Mouse (Mus musculus): ENCODE data around the gene Zbtb7b. TPM values are rescaled to one million over a fixed set of nuclear protein-coding genes. Genes with fewer than 3 reads are reported as not detected.
A peak's percentile ranks its signal among the peaks of the same experiment; 100 is the strongest.

The Zbtb7b gene
- total and polyA plus RNA-seq, 2 experiments from 2014 or later = 0.75 to 4.9 TPM

DNA sequence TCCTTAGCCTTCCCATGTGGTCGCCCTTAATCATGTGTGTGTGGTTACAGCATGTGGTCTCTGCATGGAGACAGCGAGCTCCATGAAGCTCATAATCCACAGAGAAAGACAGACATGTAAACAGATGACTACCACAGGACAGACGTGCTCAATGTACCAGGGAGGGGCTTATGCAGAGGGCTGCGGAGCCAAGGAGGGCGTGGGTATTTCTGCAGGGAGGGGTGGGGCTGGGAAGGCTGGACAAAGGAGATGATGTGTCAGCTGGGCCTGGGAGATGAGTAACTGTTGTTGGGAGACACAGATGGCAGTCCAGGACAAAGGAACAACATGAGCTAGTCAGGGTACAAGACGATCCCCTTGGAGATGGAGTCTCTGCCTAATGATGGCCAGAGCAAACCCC, 34.9 kb downstream of the Zbtb7b start:
- no peaks in the 10 kb centered on the region for H3K36me3 ChIP-seq (ENCODE audit: insufficient read depth)
- no peaks in the 10 kb centered on the region for H3K27me3 ChIP-seq (ENCODE audit: insufficient read depth, low read length)
- H3K4me2 ChIP-seq (ENCODE audit: low read depth) = no peak overlapping the region
- ATAC-seq (no peak), DNase-seq (no peak)
- H3K4me3 ChIP-seq (ENCODE audit: low read depth, low read length) = no peak overlapping the region
- H3K4me1 ChIP-seq (ENCODE audit: insufficient read depth) = no peaks in the 10 kb centered on the region
- no peak overlapping the region for H3K9ac ChIP-seq
- no peak for TF ChIP-seq CTCF (IDR thresholded peaks at IDR 0.05; ENCODE audit: low read depth)
- H3K27ac ChIP-seq (ENCODE audit: low read depth, low read length) = no peak overlapping the region
- no peaks in the 10 kb centered on the region for H3K9me3 ChIP-seq (ENCODE audit: low read length)
- WGBS = 72% methylated on average over 6 of the region's 6 CpGs

DNA sequence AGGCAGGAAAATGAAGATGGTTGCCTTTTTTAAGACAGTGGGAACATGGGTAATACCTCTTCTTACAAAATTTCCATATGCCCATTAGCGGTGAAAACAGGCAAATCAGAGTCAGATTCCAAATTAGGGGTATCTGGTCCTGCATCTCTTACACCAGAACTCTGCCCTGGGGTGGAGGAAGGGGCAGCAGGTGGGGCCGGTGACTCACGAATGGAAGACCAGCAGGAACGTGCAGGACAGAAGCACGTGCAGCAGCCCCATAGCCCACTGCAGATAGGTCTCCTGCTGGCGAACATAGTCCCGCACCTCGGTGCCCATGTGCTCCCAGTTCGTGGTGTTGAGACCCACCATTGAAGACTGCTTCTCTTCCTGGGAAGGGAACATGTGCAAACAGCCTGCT, 38.5 kb downstream of the Zbtb7b start:
- no peaks in the 10 kb centered on the region for H3K4me1 ChIP-seq (ENCODE audit: insufficient read depth)
- 73% methylated on average over 9 of the region's 9 CpGs for WGBS
- no peak overlapping the region for H3K4me2 ChIP-seq (ENCODE audit: low read depth)
- TF ChIP-seq CTCF (IDR thresholded peaks at IDR 0.05; ENCODE audit: low read depth) = no peak
- no peak overlapping the region for H3K27ac ChIP-seq (ENCODE audit: low read depth, low read length)
- H3K4me3 ChIP-seq (ENCODE audit: low read depth, low read length) = no peak overlapping the region
- no peaks in the 10 kb centered on the region for H3K36me3 ChIP-seq (ENCODE audit: insufficient read depth)
- no peak for DNase-seq
- no peak for ATAC-seq
- no peaks in the 10 kb centered on the region for H3K27me3 ChIP-seq (ENCODE audit: insufficient read depth, low read length)
- H3K9ac ChIP-seq = no peak overlapping the region
- no peaks in the 10 kb centered on the region for H3K9me3 ChIP-seq (ENCODE audit: low read length)

DNA sequence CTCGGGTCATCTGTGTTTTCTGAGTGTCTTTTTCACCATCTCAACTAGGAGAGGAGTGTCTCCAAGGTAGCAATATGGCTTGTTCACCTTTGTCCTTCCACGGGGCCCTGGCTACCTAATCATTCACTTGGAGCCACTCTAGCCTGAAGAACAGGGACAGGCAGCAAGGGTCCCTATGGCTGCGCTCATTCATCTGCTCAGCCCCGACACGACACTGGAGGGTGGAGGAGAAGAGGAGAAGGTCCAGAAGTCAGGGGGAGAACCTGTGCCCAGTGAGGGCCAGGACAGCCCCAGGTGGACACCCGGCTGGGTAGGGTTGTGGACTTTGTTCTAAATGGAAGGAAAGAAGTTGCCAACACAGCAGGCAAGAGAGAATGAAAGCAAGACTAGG, 39.1 kb downstream of the Zbtb7b start:
- ATAC-seq = no peak
- H3K9ac ChIP-seq = no peak overlapping the region
- H3K9me3 ChIP-seq (ENCODE audit: low read length) = no peaks in the 10 kb centered on the region
- no peak for DNase-seq
- no peaks in the 10 kb centered on the region for H3K27me3 ChIP-seq (ENCODE audit: insufficient read depth, low read length)
- WGBS = 86% methylated on average over 6 of the region's 6 CpGs
- no peak for TF ChIP-seq CTCF (IDR thresholded peaks at IDR 0.05; ENCODE audit: low read depth)
- H3K4me2 ChIP-seq (ENCODE audit: low read depth) = no peak overlapping the region
- no peaks in the 10 kb centered on the region for H3K36me3 ChIP-seq (ENCODE audit: insufficient read depth)
- H3K27ac ChIP-seq (ENCODE audit: low read depth, low read length) = no peak overlapping the region
- H3K4me1 ChIP-seq (ENCODE audit: insufficient read depth) = 0 out of 2 replicates have a peak, but pooled peaks cover 5% of the 10 kb centered on the region
- H3K4me3 ChIP-seq (ENCODE audit: low read depth, low read length) = no peak overlapping the region

DNA sequence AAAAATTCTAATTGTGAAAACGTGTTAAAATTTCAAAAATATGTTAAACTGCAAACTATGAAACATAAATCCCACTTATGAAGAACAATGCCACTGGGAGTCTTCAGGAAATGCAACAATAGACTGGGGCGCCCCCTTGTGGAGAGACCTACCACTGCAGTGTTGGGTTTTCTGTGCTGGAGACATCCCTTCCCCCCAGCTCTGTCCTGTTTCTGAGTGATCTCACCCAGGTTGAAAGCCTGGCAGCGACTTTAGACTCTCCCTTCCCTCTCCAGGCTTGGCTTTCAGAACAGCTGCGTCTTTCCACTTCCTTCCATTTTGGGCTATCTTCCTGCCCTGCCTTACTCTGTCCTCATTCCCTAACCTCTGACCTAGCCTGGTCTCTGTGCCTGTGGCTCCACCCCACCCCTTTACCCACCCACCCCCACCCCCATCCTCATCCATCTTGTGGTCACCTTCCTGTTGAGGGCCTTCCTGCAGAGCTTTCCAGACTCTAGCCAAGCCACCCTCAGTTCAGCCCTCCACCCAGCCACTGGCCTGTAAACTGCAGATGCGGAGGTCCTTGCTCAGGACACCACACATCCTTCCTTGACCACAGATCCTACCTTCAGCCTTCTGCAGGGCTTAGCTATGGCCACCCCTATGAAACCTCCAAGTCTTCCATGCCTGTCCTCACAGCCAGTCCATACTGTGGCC, 39.6 kb downstream of the Zbtb7b start:
- TF ChIP-seq CTCF (IDR thresholded peaks at IDR 0.05; ENCODE audit: low read depth) = peak; percentile 88
- no peaks in the 10 kb centered on the region for H3K36me3 ChIP-seq (ENCODE audit: insufficient read depth)
- H3K4me2 ChIP-seq (ENCODE audit: low read depth) = no peak overlapping the region
- H3K4me1 ChIP-seq (ENCODE audit: insufficient read depth) = 0 out of 2 replicates have a peak, but pooled peaks cover 6% of the 10 kb centered on the region
- H3K9ac ChIP-seq = no peak overlapping the region
- no peak overlapping the region for H3K4me3 ChIP-seq (ENCODE audit: low read depth, low read length)
- H3K9me3 ChIP-seq (ENCODE audit: low read length) = no peaks in the 10 kb centered on the region
- peak; percentile 9; the same call in 1 of the 2 replicates for ATAC-seq
- 20% methylated on average over 5 of the region's 5 CpGs for WGBS
- no peak overlapping the region for H3K27ac ChIP-seq (ENCODE audit: low read depth, low read length)
- H3K27me3 ChIP-seq (ENCODE audit: insufficient read depth, low read length) = no peaks in the 10 kb centered on the region
- DNase-seq = peak; percentile 82

DNA sequence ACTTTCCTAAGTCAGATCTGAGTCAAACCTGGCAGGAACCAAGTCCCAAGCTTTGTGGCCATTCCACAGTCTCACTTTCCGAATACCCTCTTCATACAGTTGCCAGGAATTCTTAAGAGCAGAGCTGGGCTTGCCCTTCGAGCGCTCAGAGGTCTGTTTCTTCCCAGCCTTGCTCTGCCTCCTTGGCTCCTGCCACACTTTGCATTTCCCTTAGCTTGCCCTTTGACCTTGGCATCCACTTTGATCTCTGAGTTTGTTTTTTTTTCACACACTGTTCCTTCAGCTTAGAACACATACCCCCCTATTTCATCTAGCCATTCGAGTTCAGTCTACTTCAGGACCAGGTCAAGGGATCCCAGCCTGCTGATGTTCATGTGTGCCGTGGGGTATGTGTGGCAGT, 43.3 kb downstream of the Zbtb7b start:
- WGBS = 72% methylated on average over 5 of the region's 5 CpGs
- Histone ChIP-seq H3K4me2 (ENCODE audit: low read depth) (no peak overlapping the region), H3K27ac (ENCODE audit: low read depth, low read length) (no peak overlapping the region)

DNA sequence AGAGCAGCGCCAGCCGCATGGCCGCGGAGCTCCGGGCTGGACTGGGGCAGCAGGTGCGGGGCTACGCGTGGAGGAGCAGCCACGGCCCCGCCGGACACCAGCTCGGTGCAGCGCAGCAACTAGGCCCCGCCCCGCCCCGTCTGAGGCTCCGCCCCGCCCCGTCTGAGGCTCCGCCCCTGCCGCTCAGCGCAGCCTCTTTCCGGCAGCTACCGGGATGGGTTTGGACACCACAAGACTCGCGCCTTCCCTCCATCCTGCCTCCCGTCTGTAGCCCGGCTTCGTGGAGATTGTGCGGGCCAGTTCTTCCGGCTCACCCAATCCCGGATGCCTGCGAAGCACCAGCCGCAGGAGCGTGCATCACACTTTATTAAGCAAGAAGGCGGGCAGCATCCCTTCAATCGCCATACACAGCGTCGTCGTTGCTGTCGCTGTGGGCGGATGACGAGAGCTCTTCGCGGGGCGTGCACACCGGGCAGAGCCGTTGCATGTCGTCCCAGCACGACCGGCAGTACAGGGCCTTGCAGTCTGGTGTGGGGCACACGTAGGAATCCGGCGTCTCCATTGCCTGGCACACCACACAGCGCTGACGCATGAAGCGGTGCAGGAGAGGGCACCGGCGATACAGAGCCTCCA, 44.6 kb downstream of the Zbtb7b start, which contains the start of gene Adam15:
Adam15 (minus strand) TSS at position 128 of the 633 bp plus-strand sequence.
- peak within 1 kb of the TSS; percentile 60 for H3K9ac ChIP-seq
- peak within 1 kb of the TSS; percentile 85 for H3K27ac ChIP-seq (ENCODE audit: low read depth, low read length)
- ATAC-seq (peak; percentile 94), DNase-seq (peak; percentile 90)
- peaks cover 7% of the 10 kb centered on the region; the same call in 1 of the 2 replicates for H3K36me3 ChIP-seq (ENCODE audit: insufficient read depth)
- no peaks in the 10 kb centered on the region for H3K9me3 ChIP-seq (ENCODE audit: low read length)
- 0 out of 2 replicates have a peak, but pooled peaks have one; percentile 2 for TF ChIP-seq CTCF (IDR thresholded peaks at IDR 0.05; ENCODE audit: low read depth)
- WGBS = 3% methylated on average over 54 of the region's 59 CpGs
- no peaks in the 10 kb centered on the region for H3K27me3 ChIP-seq (ENCODE audit: insufficient read depth, low read length)
- 0 out of 2 replicates have a peak, but pooled peaks cover 6% of the 10 kb centered on the region for H3K4me1 ChIP-seq (ENCODE audit: insufficient read depth)
- H3K4me3 ChIP-seq (ENCODE audit: low read depth, low read length) = peak within 1 kb of the TSS; percentile 50
- H3K4me2 ChIP-seq (ENCODE audit: low read depth) = peak within 1 kb of the TSS; percentile 75

More for the DNA sequence above, 43.3 kb downstream of the Zbtb7b start:
- no peaks in the 10 kb centered on the region for H3K9me3 ChIP-seq (ENCODE audit: low read length)
- no peak for TF ChIP-seq CTCF (IDR thresholded peaks at IDR 0.05; ENCODE audit: low read depth)
- DNase-seq = no peak
- no peak overlapping the region for H3K9ac ChIP-seq
- H3K27me3 ChIP-seq (ENCODE audit: insufficient read depth, low read length) = no peaks in the 10 kb centered on the region
- no peak overlapping the region for H3K4me3 ChIP-seq (ENCODE audit: low read depth, low read length)
- ATAC-seq = no peak
- H3K36me3 ChIP-seq (ENCODE audit: insufficient read depth) = no peaks in the 10 kb centered on the region
- H3K4me1 ChIP-seq (ENCODE audit: insufficient read depth) = 0 out of 2 replicates have a peak, but pooled peaks cover 6% of the 10 kb centered on the region
